29 mouse cellular contexts compared by ENCODE assay signal in the genomic region with DNA sequence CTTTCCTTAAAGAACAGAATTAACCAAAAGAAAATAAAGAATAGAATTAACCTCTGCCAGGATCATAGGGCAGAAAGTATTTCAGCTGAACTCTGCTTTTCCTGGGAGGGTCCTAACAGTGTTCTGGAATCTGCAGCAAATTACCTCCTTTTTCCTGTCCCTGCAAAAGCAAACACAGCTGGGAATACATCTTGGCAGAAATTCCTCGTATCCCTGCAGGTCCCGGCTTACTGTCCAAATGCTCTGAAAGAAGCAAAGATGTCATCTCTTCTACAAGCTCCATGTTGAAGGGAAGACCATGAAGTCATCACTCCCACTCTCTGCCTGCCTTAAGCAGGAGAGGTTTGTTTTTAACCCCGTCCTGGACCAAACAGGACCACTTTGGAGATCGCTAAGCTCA. TPM values are rescaled to one million over a fixed set of nuclear protein-coding genes. Genes with fewer than 3 reads are reported as not detected.
DNase-seq lines count a peak whose midpoint lies in the region; ATAC-seq and TF ChIP-seq lines count a peak whose summit lies in the region.
"Had no signal": no experiment of that assay in that cellular context is flagged by ENCODE, and none has a peak within 500 bp of the region (broad histone marks: within the 10 kb centered on the region; RNA-seq: fewer than 3 reads in every experiment).

No protein-coding gene starts in this region.

- 0 out of 2 replicates have a peak overlapping the region, but pooled peaks have one; percentile 5 for H3K4me2 ChIP-seq in kidney, embryonic 16.5 days (replicated peaks; ENCODE audit: low read depth, low read length)
- H3K4me2 ChIP-seq in neural tube, embryonic 13.5 days, result no peak overlapping the region
- H3K4me2 ChIP-seq in neural tube, embryonic 15.5 days, result no peak overlapping the region
- H3K4me2 ChIP-seq: limb, embryonic 15.5 days; midbrain, embryonic 11.5 days had no signal

- no peaks in the 10 kb centered on the region for H3K27me3 ChIP-seq in kidney, embryonic 16.5 days (ENCODE audit: insufficient read depth, low read length)
- no peaks in the 10 kb centered on the region for H3K27me3 ChIP-seq in neural tube, embryonic 13.5 days
- no peaks in the 10 kb centered on the region for H3K27me3 ChIP-seq in neural tube, embryonic 15.5 days (replicated peaks)
- H3K27me3 ChIP-seq: limb, embryonic 15.5 days had no signal

- no peak overlapping the region for H3K9ac ChIP-seq in kidney, embryonic 16.5 days (replicated peaks; ENCODE audit: low read length)
- no peak overlapping the region for H3K9ac ChIP-seq in neural tube, embryonic 13.5 days
- H3K9ac ChIP-seq in neural tube, embryonic 15.5 days (replicated peaks), result no peak overlapping the region
- H3K9ac ChIP-seq: limb, embryonic 15.5 days had no signal

- no peak for TF ChIP-seq CTCF in gastrocnemius, adult 2 months (IDR thresholded peaks at IDR 0.05)

- H3K36me3 ChIP-seq in kidney, embryonic 16.5 days (ENCODE audit: insufficient read depth, low read length), result peaks cover 33% of the 10 kb centered on the region
- H3K36me3 ChIP-seq in neural tube, embryonic 13.5 days, result peaks cover 61% of the 10 kb centered on the region
- peaks cover 36% of the 10 kb centered on the region for H3K36me3 ChIP-seq in neural tube, embryonic 15.5 days

- H3K4me3 ChIP-seq in gastrocnemius, adult 2 months, result peak overlapping the region; percentile 68
- H3K4me3 ChIP-seq in kidney, embryonic 16.5 days (ENCODE audit: low read length), result no peak overlapping the region
- H3K4me3 ChIP-seq in neural tube, embryonic 13.5 days, result no peak overlapping the region
- no peak overlapping the region for H3K4me3 ChIP-seq in neural tube, embryonic 15.5 days (replicated peaks)
- H3K4me3 ChIP-seq: hindbrain, embryonic 10.5 days; limb, embryonic 15.5 days had no signal

- peak overlapping the region; percentile 79 for H3K27ac ChIP-seq in gastrocnemius, adult 2 months
- no peak overlapping the region for H3K27ac ChIP-seq in kidney, embryonic 16.5 days (ENCODE audit: low read length)
- H3K27ac ChIP-seq in neural tube, embryonic 13.5 days (replicated peaks), result 0 out of 2 replicates have a peak overlapping the region, but pooled peaks have one; percentile 29
- H3K27ac ChIP-seq in neural tube, embryonic 15.5 days (replicated peaks), result no peak overlapping the region
- H3K27ac ChIP-seq: hindbrain, embryonic 10.5 days; hindbrain, postnatal 0 days; limb, embryonic 15.5 days; macrophage had no signal

- H3K4me1 ChIP-seq in kidney, embryonic 16.5 days (ENCODE audit: insufficient read depth, low read length), result peaks cover 37% of the 10 kb centered on the region
- H3K4me1 ChIP-seq in neural tube, embryonic 13.5 days (replicated peaks), result peaks cover 37% of the 10 kb centered on the region
- H3K4me1 ChIP-seq in neural tube, embryonic 15.5 days, result peaks cover 46% of the 10 kb centered on the region

- H3K9me3 ChIP-seq in kidney, embryonic 16.5 days (ENCODE audit: low read length), result no peaks in the 10 kb centered on the region
- H3K9me3 ChIP-seq in neural tube, embryonic 13.5 days, result no peaks in the 10 kb centered on the region
- no peaks in the 10 kb centered on the region for H3K9me3 ChIP-seq in neural tube, embryonic 15.5 days (replicated peaks)
- H3K9me3 ChIP-seq: hindbrain, embryonic 10.5 days; limb, embryonic 15.5 days had no signal

- intact Hi-C loops in gastrocnemius, adult 2 months (cut with DNase I), result no loop called here

- whole genome bisulfite sequencing in kidney, embryonic 16.5 days, result 49% methylated on average over 4 of the region's 4 CpGs
- WGBS in neural tube, embryonic 13.5 days, result 70% methylated on average over 4 of the region's 4 CpGs
- 69% methylated on average over 4 of the region's 4 CpGs for WGBS in neural tube, embryonic 15.5 days

- no peak for ATAC-seq in kidney, embryonic 16.5 days (ENCODE audit: low FRiP score, low TSS enrichment)
- no peak for ATAC-seq in neural tube, embryonic 13.5 days (ENCODE audit: low read depth)
- no peak for ATAC-seq in neural tube, embryonic 15.5 days (ENCODE audit: low FRiP score)
- ATAC-seq: forebrain, embryonic 14.5 days; hindbrain, postnatal 0 days; intestine, embryonic 16.5 days had no signal

- no peak for DNase-seq in gastrocnemius, adult 2 months
- no peak for DNase-seq in gastrocnemius, postnatal 10 days
- no peak for DNase-seq in kidney, postnatal 4 days
- peak; percentile 30 for DNase-seq in heart, postnatal 4 days
- DNase-seq in cerebellum, postnatal 10 days, result no peak
- DNase-seq: adrenal gland, postnatal 10 days; cerebellum, adult 2 months; cerebellum, postnatal 36 days; gastrocnemius, postnatal 36 days; left cerebral cortex, postnatal 4 days; thymus, adult 18-20 months; thymus, postnatal 4 days had no signal

RNA-seq across cellular contexts. Expression of gene Arf5, which starts 6.4 kb away (rescaled TPM):
- 10 to 100 TPM; 75.7 to 82.4 TPM for total RNA-seq in gastrocnemius, adult 2 months (2021)
- total RNA-seq in gastrocnemius, postnatal 10 days (2021), result 100 to 1,000 TPM; 116 to 124 TPM
- polyA plus RNA-seq in kidney, embryonic 16.5 days (2015; fragmentation: Nextera tagmentation; extraction: Ambion mirVana), result 328 and 350 TPM in 2 replicates
- polyA plus RNA-seq in neural tube, embryonic 13.5 days (2015; fragmentation: Nextera tagmentation; extraction: Ambion mirVana), result 336 and 392 TPM in 2 replicates
- 429 and 444 TPM in 2 replicates for polyA plus RNA-seq in neural tube, embryonic 15.5 days (2015; fragmentation: Nextera tagmentation; extraction: Ambion mirVana)
- 100 to 1,000 TPM; 199 to 205 TPM for total RNA-seq in heart, postnatal 4 days (2021)

RNA-seq across cellular contexts. Expression of gene Fscn3, which starts 10.6 kb away (rescaled TPM):
- not detected for total RNA-seq in gastrocnemius, adult 2 months (2021)
- total RNA-seq in gastrocnemius, postnatal 10 days (2021), result not detected
- not detected in 2 replicates for polyA plus RNA-seq in kidney, embryonic 16.5 days (2015; fragmentation: Nextera tagmentation; extraction: Ambion mirVana)
- not detected in 2 replicates for polyA plus RNA-seq in neural tube, embryonic 13.5 days (2015; fragmentation: Nextera tagmentation; extraction: Ambion mirVana)
- not detected in 2 replicates for polyA plus RNA-seq in neural tube, embryonic 15.5 days (2015; fragmentation: Nextera tagmentation; extraction: Ambion mirVana)
- not detected for total RNA-seq in heart, postnatal 4 days (2021)
- total RNA-seq: gastrocnemius, postnatal 36 days; hindbrain, postnatal 0 days; layer of hippocampus, postnatal 14 days; left cerebral cortex, adult 8-10 months; midbrain, postnatal 0 days had no signal
- polyA plus RNA-seq: embryonic facial prominence, embryonic 14.5 days; forebrain, embryonic 14.5 days; hindbrain, embryonic 10.5 days; hindbrain, postnatal 0 days; intestine, embryonic 16.5 days; limb, embryonic 15.5 days; macrophage; midbrain, embryonic 11.5 days; midbrain, postnatal 0 days had no signal

RNA-seq across cellular contexts. Expression of gene Gcc1, which starts 11.2 kb away (rescaled TPM):
- total RNA-seq in gastrocnemius, adult 2 months (2021), result 1 to 10 TPM; 5.8 to 7.9 TPM
- total RNA-seq in gastrocnemius, postnatal 10 days (2021), result 1 to 10 TPM; 5.7 to 7.9 TPM
- polyA plus RNA-seq in kidney, embryonic 16.5 days (2015; fragmentation: Nextera tagmentation; extraction: Ambion mirVana), result 11.5 and 12.6 TPM in 2 replicates
- 10.0 and 12.5 TPM in 2 replicates for polyA plus RNA-seq in neural tube, embryonic 13.5 days (2015; fragmentation: Nextera tagmentation; extraction: Ambion mirVana)
- 11.0 and 12.8 TPM in 2 replicates for polyA plus RNA-seq in neural tube, embryonic 15.5 days (2015; fragmentation: Nextera tagmentation; extraction: Ambion mirVana)
- 1 to 10 TPM; 8.6 TPM for total RNA-seq in heart, postnatal 4 days (2021)

RNA-seq across cellular contexts. Expression of gene Zfp800, which starts 19.2 kb away (rescaled TPM):
- 1 to 10 TPM; 6.0 to 7.4 TPM for total RNA-seq in gastrocnemius, adult 2 months (2021)
- 10 to 100 TPM in 1 of 2 experiments, 1 to 10 TPM in 1; 7.9 to 12.4 TPM for total RNA-seq in gastrocnemius, postnatal 10 days (2021)
- 13.5 and 17.9 TPM in 2 replicates for polyA plus RNA-seq in kidney, embryonic 16.5 days (2015; fragmentation: Nextera tagmentation; extraction: Ambion mirVana)
- polyA plus RNA-seq in neural tube, embryonic 13.5 days (2015; fragmentation: Nextera tagmentation; extraction: Ambion mirVana), result 20.5 and 23.5 TPM in 2 replicates
- polyA plus RNA-seq in neural tube, embryonic 15.5 days (2015; fragmentation: Nextera tagmentation; extraction: Ambion mirVana), result 21.1 and 21.3 TPM in 2 replicates
- 10 to 100 TPM; 11.7 to 12.5 TPM for total RNA-seq in heart, postnatal 4 days (2021)

RNA-seq across cellular contexts. Expression of gene Pax4, which starts 32.2 kb away (rescaled TPM):
- not detected for total RNA-seq in gastrocnemius, adult 2 months (2021)
- not detected for total RNA-seq in gastrocnemius, postnatal 10 days (2021)
- not detected in 2 replicates for polyA plus RNA-seq in kidney, embryonic 16.5 days (2015; fragmentation: Nextera tagmentation; extraction: Ambion mirVana)
- not detected in 2 replicates for polyA plus RNA-seq in neural tube, embryonic 13.5 days (2015; fragmentation: Nextera tagmentation; extraction: Ambion mirVana)
- not detected in 2 replicates for polyA plus RNA-seq in neural tube, embryonic 15.5 days (2015; fragmentation: Nextera tagmentation; extraction: Ambion mirVana)
- not detected for total RNA-seq in heart, postnatal 4 days (2021)
- total RNA-seq: adrenal gland, postnatal 10 days; gastrocnemius, postnatal 36 days; hindbrain, postnatal 0 days; layer of hippocampus, postnatal 14 days; left cerebral cortex, adult 8-10 months; left cerebral cortex, postnatal 4 days; midbrain, postnatal 0 days; neutrophil, adult 5-6 weeks had no signal
- polyA plus RNA-seq: cerebellum, adult 2 months; embryonic facial prominence, embryonic 14.5 days; forebrain, embryonic 14.5 days; hindbrain, embryonic 10.5 days; limb, embryonic 15.5 days; liver, embryonic 16.5 days; lung, embryonic 16.5 days; macrophage; midbrain, embryonic 11.5 days had no signal

Comparison
In these comparisons a context has a peak if more than half of its experiments do, and no peak if none do; other contexts are left out.
1. H3K27ac ChIP-seq: peak in gastrocnemius, adult 2 months (single experiment) and neural tube, embryonic 13.5 days (single experiment); none in kidney, embryonic 16.5 days (single experiment) and neural tube, embryonic 15.5 days (single experiment).